Mouse (Mus musculus): Measurements from ENCODE around the gene Klhdc7b.

The Klhdc7b gene

GRCm38 (mm10) chr15:89384617-89385016 lies at the start of gene Klhdc7b:
TSS of gene Klhdc7b (plus strand) at chr15:89384917.
- 95% methylated on average over 7 of the region's 7 CpGs for WGBS

GRCm38 (mm10) chr15:89336422-89336821 lies 48.3 kb upstream of the Klhdc7b start:
- 88% methylated on average over 14 of the region's 14 CpGs for WGBS

GRCm38 (mm10) chr15:89339696-89340095 lies 45.0 kb upstream of the Klhdc7b start:
- 85% methylated on average over 2 of the region's 2 CpGs for WGBS

- 75% methylated on average over 3 of the region's 3 CpGs for WGBS
Measured at GRCm38 (mm10) chr15:89340136-89340535, 44.6 kb upstream of the Klhdc7b start.

- 50% methylated on average over 1 of the region's 1 CpGs for WGBS
Measured at GRCm38 (mm10) chr15:89341678-89342077, 43.0 kb upstream of the Klhdc7b start.

- WGBS = 90% methylated on average over 3 of the region's 3 CpGs
Measured at GRCm38 (mm10) chr15:89343325-89343724, 41.4 kb upstream of the Klhdc7b start.

- WGBS = 80% methylated on average over 5 of the region's 5 CpGs
Measured at GRCm38 (mm10) chr15:89350447-89350846, 34.3 kb upstream of the Klhdc7b start.

GRCm38 (mm10) chr15:89351302-89351701 lies 33.4 kb upstream of the Klhdc7b start:
- 87% methylated on average over 15 of the region's 15 CpGs for WGBS

GRCm38 (mm10) chr15:89352054-89352453 lies 32.7 kb upstream of the Klhdc7b start:
- 93% methylated on average over 14 of the region's 14 CpGs for WGBS

GRCm38 (mm10) chr15:89352795-89353194 lies 31.9 kb upstream of the Klhdc7b start:
- WGBS = 96% methylated on average over 12 of the region's 12 CpGs

GRCm38 (mm10) chr15:89353837-89354236 lies 30.9 kb upstream of the Klhdc7b start:
- WGBS = 92% methylated on average over 16 of the region's 16 CpGs

- WGBS = 72% methylated on average over 7 of the region's 7 CpGs
Measured at GRCm38 (mm10) chr15:89354455-89354854, 30.3 kb upstream of the Klhdc7b start.

- WGBS = under 1% methylated on average over 64 of the region's 64 CpGs
Measured at GRCm38 (mm10) chr15:89355241-89356187, 29.2 kb upstream of the Klhdc7b start, which contains the start of the genes Lmf2 and Ncaph2. TSS of gene Lmf2 (minus strand) at chr15:89355659. TSS of gene Ncaph2 (plus strand) at chr15:89355719.

- under 1% methylated on average over 15 of the region's 15 CpGs for WGBS
Measured at GRCm38 (mm10) chr15:89356372-89356771, 28.3 kb upstream of the Klhdc7b start.

GRCm38 (mm10) chr15:89358784-89359183 lies 25.9 kb upstream of the Klhdc7b start:
- WGBS = 86% methylated on average over 3 of the region's 3 CpGs

GRCm38 (mm10) chr15:89363051-89363450 lies 21.7 kb upstream of the Klhdc7b start:
- 70% methylated on average over 7 of the region's 7 CpGs for WGBS

- 91% methylated on average over 4 of the region's 4 CpGs for WGBS
Measured at GRCm38 (mm10) chr15:89365141-89365551, 19.6 kb upstream of the Klhdc7b start.

GRCm38 (mm10) chr15:89372068-89372467 lies 12.6 kb upstream of the Klhdc7b start:
- WGBS = 83% methylated on average over 13 of the region's 13 CpGs

GRCm38 (mm10) chr15:89372536-89372935 lies 12.2 kb upstream of the Klhdc7b start:
- WGBS = 77% methylated on average over 7 of the region's 7 CpGs

- WGBS = under 1% methylated on average over 35 of the region's 35 CpGs
Measured at GRCm38 (mm10) chr15:89373027-89373761, 11.5 kb upstream of the Klhdc7b start.

GRCm38 (mm10) chr15:89373762-89374248 lies 10.9 kb upstream of the Klhdc7b start, which contains the start of gene Sco2:
TSS of gene Sco2 (minus strand) at chr15:89373846.
- under 1% methylated on average over 42 of the region's 42 CpGs for WGBS

- WGBS = 44% methylated on average over 9 of the region's 9 CpGs
Measured at GRCm38 (mm10) chr15:89374340-89374739, 10.4 kb upstream of the Klhdc7b start.
